Comparison of ENCODE assay signal across 8 mouse cellular contexts in the genomic region with DNA sequence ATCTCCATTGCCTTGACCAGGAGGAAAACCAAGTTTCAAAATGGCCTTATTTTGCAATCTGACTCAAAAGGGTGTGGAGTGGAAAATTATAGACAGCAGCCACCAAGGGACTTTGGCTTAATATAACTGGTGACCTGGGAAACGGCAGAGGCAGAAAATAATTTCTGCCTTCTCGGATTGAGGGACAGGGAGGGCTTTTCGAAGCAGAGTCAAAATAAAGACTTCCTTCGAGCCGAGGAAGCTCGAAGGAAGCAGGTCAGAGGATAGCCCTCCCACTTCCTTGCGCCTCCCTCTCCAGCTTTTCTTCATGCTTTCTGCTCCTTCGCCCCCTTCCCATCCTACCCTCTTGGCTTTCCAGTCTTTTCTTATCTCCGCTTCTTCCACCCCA.
DNase-seq lines count a peak whose midpoint lies in the region; ATAC-seq and TF ChIP-seq lines count a peak whose summit lies in the region.

No protein-coding gene starts in this region.

- DNase-seq in NIH3T3 (ENCODE audit: low read depth) = peak; percentile 15
- DNase-seq in hindbrain, embryonic 10.5 days (ENCODE audit: low spot score) = peak; percentile 14
- DNase-seq in left cerebral cortex, adult 8-10 months (ENCODE audit: low spot score in 2 of 2) = no peak
- no peak for DNase-seq in gastrocnemius, postnatal 14 days
- no peak for DNase-seq in embryo, embryonic 10 days (ENCODE audit: low spot score)

- H3K9ac ChIP-seq in embryonic facial prominence, embryonic 13.5 days = peak overlapping the region; percentile 63; the same call in 1 of the 2 replicates
- H3K9ac ChIP-seq in liver, embryonic 16.5 days (ENCODE audit: low read depth, low read length) = no peak overlapping the region

- peak overlapping the region; percentile 66 for H3K4me2 ChIP-seq in embryonic facial prominence, embryonic 13.5 days
- peak overlapping the region; percentile 70 for H3K4me2 ChIP-seq in liver, embryonic 16.5 days (ENCODE audit: low read depth, low read length)

- TF ChIP-seq POLR2A in olfactory bulb, adult 2 months (IDR thresholded peaks at IDR 0.05; ENCODE audit: insufficient read depth, low read depth, low read length) = no peak

- WGBS in embryonic facial prominence, embryonic 13.5 days = 8% methylated on average over 9 of the region's 9 CpGs
- 11% methylated on average over 9 of the region's 9 CpGs for WGBS in hindbrain, embryonic 10.5 days
- 15% methylated on average over 9 of the region's 9 CpGs for WGBS in liver, embryonic 16.5 days (ENCODE audit: insufficient replicate concordance)
- WGBS in olfactory bulb, adult 2 months = 14% methylated on average over 9 of the region's 9 CpGs

- H3K4me3 ChIP-seq in embryonic facial prominence, embryonic 13.5 days = peak overlapping the region; percentile 46
- peak overlapping the region; percentile 55 for H3K4me3 ChIP-seq in hindbrain, embryonic 10.5 days
- H3K4me3 ChIP-seq in liver, embryonic 16.5 days (ENCODE audit: low read depth, low read length) = no peak overlapping the region
- no peak overlapping the region for H3K4me3 ChIP-seq in olfactory bulb, adult 2 months (ENCODE audit: insufficient read depth, low read depth, low read length)

- peaks cover 27% of the 10 kb centered on the region for H3K4me1 ChIP-seq in embryonic facial prominence, embryonic 13.5 days
- H3K4me1 ChIP-seq in hindbrain, embryonic 10.5 days (replicated peaks) = peaks cover 34% of the 10 kb centered on the region
- peaks cover 13% of the 10 kb centered on the region for H3K4me1 ChIP-seq in liver, embryonic 16.5 days (ENCODE audit: control insufficient read depth, low read depth, low read length)
- H3K4me1 ChIP-seq in olfactory bulb, adult 2 months (ENCODE audit: control insufficient read depth, insufficient read depth, low read length) = peaks cover 23% of the 10 kb centered on the region

- no peaks in the 10 kb centered on the region for H3K27me3 ChIP-seq in embryonic facial prominence, embryonic 13.5 days
- H3K27me3 ChIP-seq in hindbrain, embryonic 10.5 days (ENCODE audit: insufficient read depth, poor library complexity, severe bottlenecking) = peaks cover 26% of the 10 kb centered on the region
- H3K27me3 ChIP-seq in liver, embryonic 16.5 days (ENCODE audit: control insufficient read depth, insufficient read depth, low read depth, low read length) = no peaks in the 10 kb centered on the region

- no peaks in the 10 kb centered on the region for H3K9me3 ChIP-seq in embryonic facial prominence, embryonic 13.5 days
- no peaks in the 10 kb centered on the region for H3K9me3 ChIP-seq in hindbrain, embryonic 10.5 days
- H3K9me3 ChIP-seq in liver, embryonic 16.5 days (replicated peaks; ENCODE audit: control insufficient read depth, low read length) = no peaks in the 10 kb centered on the region

- no peak overlapping the region for H3K27ac ChIP-seq in embryonic facial prominence, embryonic 13.5 days
- peak overlapping the region; percentile 81 for H3K27ac ChIP-seq in hindbrain, embryonic 10.5 days
- H3K27ac ChIP-seq in liver, embryonic 16.5 days (ENCODE audit: low read length) = no peak overlapping the region
- peak overlapping the region; percentile 6; the same call in 1 of the 2 replicates for H3K27ac ChIP-seq in olfactory bulb, adult 2 months (ENCODE audit: insufficient read depth, low read depth, low read length)

- no peaks in the 10 kb centered on the region for H3K36me3 ChIP-seq in embryonic facial prominence, embryonic 13.5 days
- no peaks in the 10 kb centered on the region for H3K36me3 ChIP-seq in hindbrain, embryonic 10.5 days
- H3K36me3 ChIP-seq in liver, embryonic 16.5 days (ENCODE audit: control insufficient read depth, insufficient read depth) = no peaks in the 10 kb centered on the region

- TF ChIP-seq CTCF in olfactory bulb, adult 2 months (IDR thresholded peaks at IDR 0.05; ENCODE audit: insufficient read depth, low read depth, low read length) = no peak

- ATAC-seq in embryonic facial prominence, embryonic 13.5 days (ENCODE audit: insufficient number of reproducible peaks, insufficient read depth, low FRiP score, low TSS enrichment, low read depth) = no peak
- no peak for ATAC-seq in liver, embryonic 16.5 days (ENCODE audit: low read depth)

- intact Hi-C loops in gastrocnemius, postnatal 14 days (cut with DNase I; ENCODE audit: low total_unique reads) = no loop called here

Comparison
In these comparisons a context has a peak if more than half of its experiments do, and no peak if none do; other contexts are left out.
1. DNase-seq: peak in NIH3T3 (single experiment) and hindbrain, embryonic 10.5 days (single experiment); none in left cerebral cortex, adult 8-10 months (0 of 2), gastrocnemius, postnatal 14 days (single experiment) and embryo, embryonic 10 days (single experiment).
2. H3K27ac ChIP-seq: peak in hindbrain, embryonic 10.5 days (single experiment) and olfactory bulb, adult 2 months (single experiment); none in embryonic facial prominence, embryonic 13.5 days (single experiment) and liver, embryonic 16.5 days (single experiment).
3. H3K4me3 ChIP-seq: peak in embryonic facial prominence, embryonic 13.5 days (single experiment) and hindbrain, embryonic 10.5 days (single experiment); none in liver, embryonic 16.5 days (single experiment) and olfactory bulb, adult 2 months (single experiment).